Mouse (Mus musculus): Measurements from ENCODE around the gene Itsn1.

The Itsn1 gene

DNA sequence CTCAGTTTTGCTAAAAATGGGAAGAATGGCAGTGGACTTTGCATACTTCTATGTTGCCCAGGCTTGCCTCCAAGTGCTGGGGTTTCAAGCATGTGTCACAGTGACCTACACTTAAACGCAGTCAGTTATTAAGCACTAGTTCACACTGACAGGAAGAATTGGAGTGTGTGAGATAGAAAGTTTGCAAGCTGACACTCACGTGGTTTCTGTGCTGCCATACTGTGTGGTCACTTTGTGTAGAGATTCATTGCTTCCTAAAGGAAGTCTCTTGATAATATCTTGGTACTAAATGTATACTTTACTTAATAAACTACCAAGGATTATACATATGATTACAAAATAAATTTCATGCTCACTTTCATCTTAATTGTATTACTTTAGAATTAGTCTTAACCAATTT lies 3.7 kb downstream of the Itsn1 start:
- no peak for DNase-seq

DNA sequence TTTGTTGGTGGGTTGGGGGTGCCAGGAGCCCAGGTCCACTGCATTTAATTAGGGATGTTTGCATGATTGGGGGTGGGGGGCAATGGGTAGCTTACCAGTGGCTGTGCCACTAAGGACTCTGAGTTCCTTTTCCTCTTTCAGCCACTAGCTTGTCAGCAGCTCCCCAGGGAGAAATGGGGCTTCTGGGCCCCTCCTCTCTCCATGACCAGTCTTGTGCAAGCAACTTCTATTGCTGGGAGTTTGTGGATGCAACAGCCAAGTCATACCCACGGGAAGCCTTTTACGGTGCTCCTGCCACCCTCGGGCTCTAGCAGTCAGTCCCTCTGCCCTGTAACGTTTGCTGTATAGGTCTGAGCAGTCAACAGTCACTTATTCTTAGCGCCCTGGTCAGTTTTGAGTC lies 5.7 kb downstream of the Itsn1 start:
- no peak for DNase-seq

DNA sequence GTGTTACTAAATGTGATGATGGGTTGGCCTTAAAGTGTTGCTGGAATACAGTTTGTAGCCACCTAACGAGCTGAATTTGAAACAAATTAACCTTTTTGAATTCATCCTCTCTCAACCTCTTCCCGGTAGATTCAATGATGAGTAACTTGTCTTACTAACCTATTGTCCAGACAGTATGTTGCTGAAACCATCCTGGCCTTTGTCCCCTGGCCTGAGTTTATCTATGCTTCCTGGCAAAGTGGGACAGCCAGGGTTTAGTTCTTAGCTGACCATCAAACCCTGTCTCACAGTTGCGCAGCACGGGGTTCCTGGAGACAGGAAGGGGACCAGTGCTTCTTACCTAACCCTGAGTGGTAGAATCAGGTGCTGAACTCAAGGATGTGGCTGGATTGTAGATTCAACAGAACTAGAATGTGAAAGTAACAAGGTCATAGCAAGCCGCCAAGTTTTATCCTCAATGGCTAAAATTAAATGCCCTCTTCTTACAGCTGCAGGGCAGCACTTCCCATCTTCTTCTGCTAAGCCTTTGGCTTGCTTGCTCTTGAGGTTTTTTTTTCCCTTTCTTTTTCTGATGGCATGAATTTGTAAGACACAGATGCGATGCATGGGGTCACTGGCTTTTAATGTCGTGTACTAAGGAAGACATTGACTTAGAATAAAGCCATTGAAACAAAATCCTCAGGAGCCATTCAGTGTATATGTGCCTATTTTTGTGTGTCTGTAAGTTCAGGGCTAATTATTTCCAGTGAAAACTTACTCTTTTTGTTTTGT lies 7.2 kb downstream of the Itsn1 start:
- no peak for DNase-seq

DNA sequence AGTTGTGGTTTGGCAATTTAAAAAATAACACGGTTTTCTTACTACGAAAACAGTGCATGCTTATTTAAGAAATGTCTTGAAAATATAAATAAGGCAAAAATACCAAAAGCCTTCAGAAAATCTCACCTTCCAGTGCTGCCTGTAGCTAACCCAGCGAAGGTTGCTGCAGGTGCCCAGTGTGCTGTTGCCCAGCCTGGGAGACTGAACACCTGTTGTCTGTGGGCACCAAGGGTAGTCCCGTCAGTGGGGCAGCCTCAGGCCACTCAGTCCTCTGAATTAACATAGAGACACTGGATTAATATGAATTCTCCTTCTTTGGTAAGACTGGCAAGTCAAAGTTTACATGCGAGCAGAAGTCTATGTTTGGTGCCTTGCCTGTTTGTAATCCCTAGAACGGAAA lies 9.4 kb downstream of the Itsn1 start:
- DNase-seq, result no peak

DNA sequence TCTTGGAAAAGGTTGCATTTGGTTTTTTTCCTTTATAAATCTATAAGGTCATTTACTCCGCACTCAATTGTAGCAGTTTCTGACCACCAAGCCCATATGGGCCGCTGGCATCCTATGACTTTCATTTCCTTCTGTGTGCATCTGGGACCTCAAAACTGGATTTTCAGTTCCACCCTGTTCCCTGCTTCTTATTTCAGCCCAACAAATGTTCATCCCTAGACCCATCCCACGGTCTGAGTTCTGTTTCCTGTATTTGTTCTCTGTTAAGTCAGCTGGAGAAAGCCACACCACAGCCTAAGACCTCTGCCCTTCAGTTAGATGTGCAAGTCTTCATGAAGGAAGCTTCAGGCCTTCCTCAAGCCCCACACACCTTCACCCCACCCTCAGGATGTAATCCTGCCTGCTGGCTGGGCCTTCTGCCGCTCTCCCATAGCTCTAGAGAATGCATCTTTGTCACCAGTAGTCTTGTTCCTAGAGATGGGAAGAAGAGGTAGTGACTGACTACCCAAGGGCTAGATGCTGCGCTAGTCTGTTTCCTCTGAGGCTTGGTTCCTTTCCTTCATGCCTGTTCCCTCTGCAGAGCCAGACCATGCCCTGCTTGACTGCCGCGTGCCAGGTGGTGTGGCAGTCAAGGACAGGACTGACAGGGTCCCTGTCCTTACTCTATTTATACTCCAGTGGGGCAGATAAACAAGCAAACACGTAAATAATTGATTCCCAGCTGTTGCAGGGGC lies 11.3 kb downstream of the Itsn1 start:
- no peak for DNase-seq

DNA sequence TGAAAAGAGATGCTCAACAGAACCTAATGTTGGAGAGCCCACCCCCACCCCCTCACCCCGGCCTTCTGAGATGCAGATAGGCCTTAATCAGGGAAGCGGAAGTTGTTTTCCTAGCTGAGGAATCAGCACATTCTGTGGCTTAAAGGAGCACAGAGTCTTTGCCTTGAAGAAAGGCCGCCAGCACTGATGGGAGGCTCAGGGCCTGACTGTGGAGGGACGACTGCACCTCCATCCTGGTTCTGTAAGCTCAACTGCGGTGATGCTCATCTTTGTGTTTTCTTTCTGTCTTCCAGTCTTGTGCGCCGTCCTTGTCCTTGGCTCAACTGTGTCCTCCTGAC lies 11.8 kb downstream of the Itsn1 start:
- DNase-seq, result no peak

DNA sequence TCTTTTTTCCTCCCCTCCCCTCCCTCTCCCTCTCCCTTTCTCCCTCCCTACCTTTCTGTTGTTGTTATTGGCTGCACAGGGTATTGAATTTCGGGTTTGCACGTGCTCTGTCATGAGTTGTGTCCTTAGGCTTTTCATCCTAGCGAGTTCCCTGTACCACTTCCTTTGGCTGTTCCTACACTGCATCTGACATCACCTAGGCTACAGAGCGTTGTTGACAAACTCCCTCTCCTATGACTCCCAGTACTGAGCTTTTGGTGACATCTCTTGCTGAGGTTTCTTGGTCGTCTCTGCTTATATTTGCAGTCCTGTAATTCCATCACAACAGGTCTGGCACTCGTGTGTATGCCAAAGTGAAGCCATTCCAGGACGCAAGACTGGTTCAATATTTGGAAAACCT lies 14.0 kb downstream of the Itsn1 start:
- no peak for DNase-seq

DNA sequence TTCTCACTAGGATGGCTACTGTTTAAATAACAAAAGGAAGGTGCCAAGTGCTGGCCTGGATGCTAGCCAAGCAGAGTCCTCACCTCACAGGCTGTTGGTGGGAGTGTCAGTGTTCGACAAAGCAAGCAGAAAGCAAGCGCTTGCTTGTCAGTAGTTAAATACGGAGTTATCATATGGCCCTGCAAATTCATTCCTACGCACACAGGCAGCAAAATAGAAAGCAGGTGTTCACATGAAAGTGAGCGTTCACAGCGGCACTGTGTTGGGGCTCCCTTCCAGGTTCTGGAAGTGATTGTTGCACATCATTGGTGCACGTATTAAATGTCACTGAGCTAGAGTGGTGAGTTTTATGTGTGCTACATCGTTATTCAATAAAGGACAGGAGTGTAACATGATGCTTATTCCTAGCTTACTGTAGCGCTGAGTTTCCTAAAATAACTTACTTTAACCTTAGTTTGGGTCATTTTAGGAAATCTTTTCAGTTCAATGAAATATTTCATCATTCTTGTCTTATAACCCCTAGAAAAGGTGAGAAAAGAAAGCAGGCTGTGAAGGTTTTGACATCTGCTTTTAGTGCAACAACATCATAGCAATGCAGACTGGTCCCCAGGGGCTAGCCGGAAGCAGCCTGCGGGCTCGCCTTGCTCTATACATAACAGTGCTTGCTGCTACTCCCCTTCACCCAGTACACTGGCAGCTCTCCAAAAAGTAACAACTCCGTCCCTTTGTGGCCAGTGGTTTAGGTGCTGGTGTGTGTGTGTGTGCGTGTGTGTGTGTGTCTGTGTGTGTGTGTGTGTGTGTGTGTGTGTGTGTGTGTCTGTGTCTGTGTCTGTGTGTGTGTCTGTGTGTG lies 17.2 kb downstream of the Itsn1 start:
- peak; percentile 72 for DNase-seq

DNA sequence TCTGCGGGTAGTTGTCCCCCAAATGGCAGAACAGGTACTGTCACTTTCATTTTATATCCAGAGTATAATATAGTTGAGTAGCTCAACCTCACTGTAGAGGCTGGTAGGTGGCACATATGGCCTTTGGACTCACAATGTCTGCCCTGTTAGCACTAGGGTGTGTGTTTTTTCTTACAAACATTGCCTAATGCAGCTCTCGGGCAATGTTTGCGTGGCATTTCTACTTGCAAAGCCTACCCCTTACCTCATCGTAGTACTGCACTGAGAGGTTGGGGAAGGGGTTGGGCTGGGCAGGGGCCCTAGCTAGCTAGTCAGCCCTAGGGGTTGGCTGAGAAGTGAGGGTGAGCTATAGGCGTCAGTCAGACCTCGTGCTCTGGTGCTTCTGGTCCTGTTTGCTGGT lies 18.5 kb downstream of the Itsn1 start:
- no peak for DNase-seq

DNA sequence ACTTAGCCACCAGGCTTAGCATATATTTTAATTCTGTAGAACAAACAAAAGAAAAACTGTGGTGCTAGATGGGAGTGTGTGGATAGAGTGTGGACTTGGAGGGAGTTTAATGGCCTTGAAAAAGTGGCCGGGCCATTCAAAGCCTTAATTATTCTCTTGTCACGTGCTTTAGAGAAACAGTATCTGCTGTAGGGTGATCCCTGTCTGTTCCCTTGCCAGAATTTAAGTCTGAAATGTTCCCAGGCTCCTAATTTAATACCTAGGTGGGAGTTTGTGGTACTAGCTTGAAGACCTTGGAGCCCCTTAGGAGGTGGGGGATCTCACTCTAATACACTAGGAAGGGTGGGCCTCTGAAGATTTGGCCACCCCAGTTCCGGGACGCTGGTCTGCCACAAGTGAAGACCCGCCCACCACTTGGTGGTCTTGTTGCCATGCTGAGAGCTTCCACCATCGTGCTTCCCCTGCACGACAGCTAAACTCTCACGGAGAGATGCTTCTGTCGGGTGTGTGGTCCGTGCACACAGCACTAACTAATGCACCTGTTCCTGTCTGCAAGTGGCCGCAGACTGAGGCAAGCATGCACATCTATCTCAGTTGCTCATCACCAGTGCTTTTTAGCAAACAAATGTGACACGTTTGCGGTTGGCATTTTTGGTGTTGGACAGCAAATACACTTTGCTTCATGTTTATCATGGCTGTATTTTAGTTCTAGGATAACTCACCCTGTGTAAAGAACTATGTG lies 22.7 kb downstream of the Itsn1 start:
- DNase-seq, result no peak

DNA sequence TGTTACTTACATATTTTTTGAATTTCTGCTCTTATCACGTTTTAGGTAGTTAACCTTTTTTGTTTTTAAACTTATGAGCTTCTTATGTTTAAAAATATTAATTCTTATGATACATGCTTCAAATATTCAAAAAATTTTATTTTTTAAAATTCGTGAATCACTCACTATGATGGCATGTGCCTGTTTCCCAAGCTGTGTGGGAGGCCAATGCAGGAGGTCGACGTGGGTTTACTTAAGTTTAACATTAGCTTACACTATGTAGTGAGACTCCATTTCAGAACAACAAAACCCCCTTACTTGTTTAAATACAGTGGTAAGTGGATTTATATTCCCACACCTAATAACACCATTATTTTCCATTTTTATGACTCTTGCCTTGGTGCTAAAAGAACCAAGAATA lies 24.5 kb downstream of the Itsn1 start:
- DNase-seq, result no peak

DNA sequence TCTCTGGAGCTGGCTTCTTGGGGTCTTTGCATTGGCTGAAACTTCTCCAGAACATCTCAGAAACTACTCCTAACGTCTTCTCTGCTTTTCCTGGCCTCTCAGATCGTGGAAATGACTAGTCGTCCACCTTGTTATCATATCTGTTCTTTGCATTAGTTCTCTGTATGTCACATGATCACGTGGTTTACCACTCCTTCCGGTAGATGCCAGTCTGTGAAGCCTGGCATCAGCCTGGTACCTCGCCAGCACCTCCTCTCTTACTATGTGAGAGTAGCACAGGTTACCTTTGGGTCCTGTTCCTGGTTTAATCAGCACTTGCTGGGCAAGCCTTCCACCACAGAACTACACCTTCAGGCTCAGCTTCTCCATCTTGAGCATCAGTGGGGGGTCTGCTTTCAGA lies 25.9 kb downstream of the Itsn1 start:
- no peak for DNase-seq

DNA sequence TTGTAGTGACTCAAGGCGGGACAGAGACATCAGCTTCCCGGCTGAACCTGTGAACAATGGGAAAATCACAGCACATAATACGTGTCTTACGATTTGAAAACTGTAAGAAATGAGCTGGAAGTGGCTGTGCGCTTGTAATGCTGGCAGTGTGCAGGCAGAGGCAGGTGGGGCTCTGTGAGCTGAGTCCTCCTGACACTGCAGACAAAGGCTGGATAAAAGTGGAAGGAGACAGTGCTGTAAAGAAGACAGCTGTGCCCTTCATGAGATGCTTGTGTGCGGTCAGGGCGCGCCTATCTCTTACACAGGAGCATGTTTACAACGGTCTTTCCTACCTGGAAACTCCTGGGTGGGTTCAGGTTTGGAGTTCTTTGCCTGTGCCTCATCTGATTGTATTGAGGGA lies 32.1 kb downstream of the Itsn1 start:
- DNase-seq, result no peak

DNA sequence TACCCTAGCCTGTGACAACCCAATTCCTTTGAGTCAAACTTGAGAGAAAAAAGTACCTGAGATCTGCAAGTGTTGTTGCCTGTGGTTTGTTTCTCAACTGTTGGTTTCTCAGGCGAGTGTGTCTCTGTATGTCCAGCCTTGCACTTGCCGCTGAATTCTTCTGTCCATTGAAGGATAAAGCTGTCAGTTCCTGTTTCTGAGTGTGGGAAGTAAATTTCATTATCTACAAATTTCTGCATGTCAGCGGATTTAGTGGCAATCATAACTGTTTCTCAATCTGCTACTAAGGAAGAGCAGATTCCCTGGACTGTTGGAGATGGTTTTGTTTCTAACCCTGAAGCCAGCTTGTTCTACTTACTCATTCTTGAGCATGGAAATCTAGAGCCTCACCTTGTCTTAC lies 32.7 kb downstream of the Itsn1 start:
- no peak for DNase-seq

DNA sequence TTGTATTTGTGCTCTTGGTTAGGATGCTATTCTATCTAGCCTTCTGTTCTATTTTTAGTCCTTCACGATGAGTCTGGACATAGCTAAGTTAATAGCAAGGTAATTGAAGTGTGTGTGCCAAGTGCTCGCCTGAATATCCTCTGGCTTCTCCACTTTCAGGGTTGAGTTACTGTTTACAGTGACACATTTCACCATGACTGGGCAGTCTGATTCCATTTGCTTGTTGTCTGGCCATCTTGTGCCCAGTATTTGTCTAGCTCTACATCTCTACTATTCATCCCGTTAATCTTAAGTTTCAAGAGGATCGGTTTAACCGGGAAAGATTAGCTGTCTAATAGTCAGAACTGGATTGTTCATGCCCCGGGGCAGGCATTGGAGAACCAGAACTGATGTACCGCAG lies 33.4 kb downstream of the Itsn1 start:
- no peak for DNase-seq

DNA sequence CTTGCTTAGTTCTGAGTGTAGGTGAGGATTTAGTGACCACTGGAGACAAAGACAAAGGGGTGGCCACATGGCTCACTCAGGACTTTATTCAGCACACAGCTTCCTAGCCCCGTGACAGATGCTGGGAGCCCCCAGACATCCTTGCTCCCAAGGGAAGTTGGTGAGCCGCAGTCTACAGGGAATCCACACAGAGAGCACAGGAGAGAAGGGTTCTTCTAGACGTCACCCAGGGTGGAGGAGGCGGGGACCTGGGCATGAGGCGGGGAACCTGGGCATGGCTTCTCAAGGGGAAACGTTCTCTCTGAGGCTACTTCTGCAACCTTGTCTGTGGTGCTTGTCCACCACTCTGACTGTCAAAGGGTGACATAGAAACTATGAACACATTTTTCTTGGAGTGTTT lies 34.9 kb downstream of the Itsn1 start:
- no peak for DNase-seq

DNA sequence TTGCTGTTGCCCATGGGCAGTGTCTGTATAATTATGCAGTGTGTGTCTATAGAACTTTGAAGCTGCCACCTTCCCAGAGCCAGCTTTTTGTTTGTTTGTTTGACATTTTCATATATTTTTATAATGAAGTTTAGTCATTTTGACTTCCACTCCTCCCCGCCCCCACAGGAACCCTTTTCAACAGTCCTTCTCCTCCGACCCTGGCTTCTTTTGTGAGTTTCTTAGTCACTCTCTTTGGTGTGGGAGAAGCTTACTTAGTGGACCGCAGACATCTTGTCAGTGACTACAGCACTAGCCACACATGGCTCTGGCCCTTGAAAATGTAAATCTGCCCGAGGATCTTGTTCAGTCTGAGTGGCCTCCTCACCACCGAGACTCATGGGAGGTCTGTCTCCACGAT lies 35.3 kb downstream of the Itsn1 start:
- DNase-seq, result no peak

DNA sequence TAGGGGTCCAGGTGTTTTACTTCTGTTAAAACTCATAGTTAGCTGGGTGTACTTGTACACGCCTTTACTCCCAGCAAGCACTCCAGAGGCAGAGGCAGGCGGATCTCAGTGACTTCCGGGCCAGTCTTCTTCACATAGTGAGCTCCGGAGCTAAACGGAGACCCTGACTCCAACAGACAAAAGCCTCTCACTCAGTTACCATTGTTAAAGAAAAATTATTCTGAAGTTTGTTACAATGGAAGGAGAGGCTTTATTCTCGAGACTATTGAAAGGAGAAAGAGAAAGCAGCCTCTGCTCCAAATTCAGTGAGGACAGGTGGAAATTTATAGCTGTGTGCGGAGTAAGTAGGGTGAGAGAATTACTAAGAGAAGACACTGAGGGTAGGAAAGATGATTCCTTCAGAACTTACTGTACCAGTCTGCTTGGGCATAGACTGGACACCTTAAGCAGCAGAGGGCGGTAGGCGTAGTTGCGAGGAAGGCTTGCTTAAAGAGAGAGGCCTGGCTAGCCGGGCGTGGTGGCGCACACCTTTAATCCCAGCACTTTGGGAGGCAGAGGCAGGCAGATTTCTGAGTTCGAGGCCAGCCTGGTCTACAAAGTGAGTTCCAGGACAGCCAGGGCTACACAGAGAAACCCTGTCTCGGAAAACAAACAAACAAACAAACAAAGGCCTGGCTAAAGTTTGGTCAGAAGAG lies 36.2 kb downstream of the Itsn1 start:
- DNase-seq, result no peak

DNA sequence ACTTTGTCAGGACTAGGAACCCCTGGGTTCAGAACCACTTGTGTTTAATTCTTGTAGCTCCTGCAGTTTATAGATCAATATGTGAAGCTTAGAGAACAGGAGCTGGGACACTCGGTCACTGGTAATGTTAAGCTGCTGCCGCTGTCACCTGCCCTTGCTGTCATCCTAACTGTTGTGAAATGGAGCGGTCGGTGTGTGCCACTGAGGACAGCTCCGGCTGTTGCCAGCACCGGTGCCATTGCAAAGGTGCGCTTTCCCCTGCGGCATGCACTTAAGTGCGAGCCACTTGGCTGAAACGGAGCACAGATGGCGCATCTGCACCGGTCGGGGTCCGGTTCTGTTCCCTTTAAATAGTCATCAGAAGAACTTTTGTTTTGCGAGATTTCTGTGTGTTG lies 36.7 kb downstream of the Itsn1 start:
- no peak for DNase-seq

DNA sequence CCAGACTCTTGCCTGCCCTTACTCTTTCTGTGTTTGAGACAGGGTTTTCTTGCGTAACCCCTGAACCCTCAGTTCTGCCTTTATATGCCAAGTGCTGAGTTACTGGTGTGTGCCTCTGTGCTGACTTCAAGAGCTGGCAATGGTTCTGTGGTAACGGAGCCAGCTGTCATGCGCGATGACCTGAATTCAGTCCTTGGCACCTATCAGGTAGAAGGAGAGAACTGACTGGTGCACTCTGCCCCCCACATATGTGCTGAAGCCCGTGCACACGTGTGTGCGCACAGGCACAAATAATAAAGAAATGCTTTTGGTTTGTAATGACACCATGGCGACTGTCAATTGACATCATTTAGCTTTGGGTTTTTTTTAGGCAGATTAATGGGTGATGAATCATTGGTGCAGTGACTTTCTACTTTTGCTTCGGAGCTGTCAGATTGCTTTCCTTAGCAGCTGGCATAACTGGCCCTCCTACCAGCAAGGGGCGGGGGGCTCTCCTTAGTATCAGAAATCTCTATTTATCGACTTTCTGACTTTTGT lies 38.2 kb downstream of the Itsn1 start:
- no peak for DNase-seq

DNA sequence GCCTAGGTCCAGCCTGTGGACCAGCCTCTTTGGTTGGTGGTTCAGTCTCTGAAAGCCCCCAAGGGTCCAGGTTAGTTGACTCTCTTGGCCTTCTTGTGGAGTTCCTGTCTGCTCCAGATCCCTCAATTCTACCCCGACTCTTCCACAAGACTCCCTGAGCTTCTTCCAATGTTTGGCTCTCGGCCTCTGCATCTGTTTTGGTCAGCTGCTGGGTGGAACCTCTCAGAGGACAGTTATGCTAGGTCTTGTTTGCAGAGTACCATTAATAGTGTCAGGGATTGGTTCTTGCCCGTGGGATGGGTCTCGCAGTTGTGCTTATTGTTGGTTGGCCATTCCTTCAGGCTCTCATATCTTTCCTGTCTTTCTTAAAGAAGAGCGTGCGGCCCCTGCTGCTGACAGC lies 39.5 kb downstream of the Itsn1 start:
- no peak for DNase-seq

DNA sequence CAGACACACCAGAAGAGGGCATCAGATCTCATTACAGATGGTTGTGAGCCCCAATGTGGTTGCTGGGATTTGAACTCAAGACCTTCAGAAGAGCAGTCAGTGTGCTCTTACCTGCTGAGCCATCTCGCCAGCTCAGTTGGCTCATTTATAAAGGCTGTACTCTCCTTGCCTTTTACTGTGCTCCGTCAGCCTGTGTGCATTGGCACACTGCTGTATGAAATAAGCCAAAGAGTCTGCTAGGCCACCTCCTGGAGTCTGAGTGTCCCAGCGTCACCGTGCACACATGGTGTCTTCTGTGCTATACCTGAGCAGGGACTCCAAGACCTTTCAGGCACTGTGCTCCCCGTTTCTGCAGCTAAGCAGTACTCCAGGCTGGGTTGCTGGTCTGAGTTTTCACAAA lies 40.8 kb downstream of the Itsn1 start:
- no peak for DNase-seq

All from right cerebral cortex, postnatal 25 days (tissue).